Mouse (Mus musculus): Measurements from ENCODE around the gene Dnaja4.
A peak's percentile ranks its signal among the peaks of the same experiment; 100 is the strongest.

The Dnaja4 gene

DNA sequence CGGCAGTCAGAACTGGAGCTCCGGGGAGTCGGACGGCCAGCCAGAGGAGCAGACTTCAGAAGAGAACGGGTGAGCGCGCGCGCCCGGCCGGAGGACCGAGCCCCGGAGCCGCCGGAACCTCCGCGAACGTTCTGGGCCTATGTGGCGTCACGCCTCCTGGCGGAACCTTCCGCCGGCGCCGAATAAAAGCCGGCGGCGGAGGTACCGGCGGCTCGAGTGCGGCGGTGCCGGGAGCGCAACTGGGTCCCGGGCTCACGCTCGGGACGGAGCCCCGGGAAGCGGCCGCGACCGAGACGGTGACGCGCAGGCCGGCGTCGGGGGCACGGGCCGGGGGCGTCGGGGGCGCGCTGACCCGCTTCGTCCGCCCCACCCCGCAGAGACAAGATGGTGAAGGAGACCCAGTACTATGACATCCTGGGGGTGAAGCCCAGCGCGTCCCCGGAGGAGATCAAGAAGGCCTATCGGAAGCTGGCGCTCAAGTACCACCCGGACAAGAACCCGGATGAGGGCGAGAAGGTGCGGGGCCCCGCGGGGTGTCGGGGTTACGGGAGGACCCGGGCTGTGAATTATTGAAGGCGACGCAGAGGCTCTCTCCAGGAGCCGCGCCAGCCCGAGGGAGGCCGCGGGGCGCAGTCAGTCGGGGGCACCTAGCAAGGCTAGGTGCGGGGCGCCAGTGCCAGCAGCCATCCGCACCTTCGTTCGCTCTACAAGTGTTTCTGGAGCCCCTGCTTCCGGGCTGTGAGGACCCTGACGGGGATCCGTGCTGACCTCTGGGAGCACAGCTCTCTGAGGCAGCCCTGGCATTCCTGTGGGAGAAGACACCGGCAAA is 886 bp downstream of the Dnaja4 start:
- peak; percentile 65 for DNase-seq (ENCODE audit: low read depth, low spot score)

DNA sequence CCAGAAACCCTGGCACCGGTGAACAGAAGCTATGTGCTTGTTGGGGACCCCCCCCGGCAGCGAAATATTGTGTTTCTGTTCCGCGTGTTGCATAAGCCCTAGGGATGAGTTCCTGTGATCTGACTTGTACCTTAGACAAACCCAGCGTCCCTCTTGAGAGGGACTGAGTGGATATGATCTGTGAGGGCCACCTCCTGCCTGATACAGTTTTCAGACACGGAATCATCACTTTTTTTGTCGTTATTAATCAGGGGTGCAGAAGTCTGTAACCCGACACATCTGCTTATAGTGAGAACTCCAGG is 1.5 kb downstream of the Dnaja4 start:
- no peak for DNase-seq (ENCODE audit: low read depth, low spot score)

DNA sequence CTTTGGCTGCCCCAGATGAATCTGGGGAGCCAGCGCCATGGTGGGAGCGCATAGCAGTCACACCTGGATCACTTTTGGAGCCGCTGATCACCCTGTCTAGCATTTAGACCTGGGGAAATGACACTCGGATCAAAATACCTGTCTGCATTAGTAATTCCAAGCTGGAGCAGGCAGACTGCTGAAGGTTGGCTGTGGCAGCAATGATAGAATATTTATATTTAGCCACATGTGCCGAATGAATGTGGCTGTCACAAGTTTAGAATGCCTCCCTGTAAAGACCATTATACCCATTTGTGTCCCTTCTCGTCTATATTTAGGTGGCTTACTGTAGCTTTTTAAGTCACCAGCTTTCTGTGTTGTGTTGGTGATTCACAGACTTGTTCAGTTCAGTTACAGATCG is 2.1 kb downstream of the Dnaja4 start:
- no peak for DNase-seq (ENCODE audit: low read depth, low spot score)

DNA sequence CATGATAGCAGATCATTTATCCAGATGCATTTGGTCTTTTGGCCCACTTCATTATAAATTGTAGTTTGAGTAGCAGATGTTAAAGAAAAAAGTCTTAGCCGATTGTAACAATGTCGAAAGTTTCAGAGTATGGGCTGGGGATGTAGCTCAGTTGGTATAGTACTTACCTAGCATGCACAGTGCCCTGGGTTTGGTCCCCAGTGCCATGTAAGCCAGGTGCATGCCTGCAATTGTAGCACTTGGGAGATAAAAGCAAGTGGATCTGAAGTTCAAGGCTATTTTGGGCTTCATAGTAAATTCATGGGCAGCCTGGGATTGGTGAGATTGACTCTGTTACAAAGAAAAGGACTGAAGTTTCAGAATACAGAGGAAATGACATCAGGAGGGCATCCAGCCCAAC is 3.9 kb downstream of the Dnaja4 start:
- no peak for DNase-seq (ENCODE audit: low read depth, low spot score)

DNA sequence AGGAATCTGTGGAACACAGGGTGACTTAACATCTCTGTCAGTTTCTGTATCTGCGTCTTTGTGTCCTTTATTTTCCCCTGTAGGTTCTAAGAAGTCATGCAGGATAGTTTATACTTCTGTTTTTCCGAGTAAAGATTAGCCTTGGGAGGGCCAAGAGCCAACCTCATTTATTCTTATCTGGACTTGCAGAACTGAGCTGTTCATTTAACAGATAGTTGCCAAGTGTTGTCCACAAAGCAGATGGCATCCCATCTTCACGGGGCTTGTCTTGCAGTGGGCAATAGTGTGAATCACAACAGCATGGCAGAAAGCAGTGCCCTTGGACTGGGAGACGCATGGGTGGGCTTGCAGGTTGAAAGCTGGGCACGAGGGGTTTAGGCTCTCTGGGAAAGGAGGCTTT is 5.7 kb downstream of the Dnaja4 start:
- no peak for DNase-seq (ENCODE audit: low read depth, low spot score)

DNA sequence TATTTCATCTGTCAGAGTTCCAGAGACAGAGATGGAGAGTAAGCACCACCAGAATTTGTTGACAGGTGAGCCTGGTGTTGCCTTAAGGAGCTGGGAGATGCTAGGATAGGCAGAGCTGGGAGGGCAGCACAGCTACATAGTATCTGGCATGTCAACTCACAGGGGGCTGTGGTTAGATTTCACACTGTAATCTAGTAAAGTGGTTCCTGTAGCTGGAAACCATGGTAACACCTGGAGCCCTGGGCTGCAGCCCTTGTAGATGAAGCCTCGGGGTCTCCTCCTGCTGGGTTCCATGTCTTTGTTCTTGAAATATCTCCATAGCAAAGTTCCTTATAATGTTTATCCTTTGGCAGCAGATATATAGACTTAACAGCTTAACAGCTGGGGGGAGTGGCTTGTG is 6.9 kb downstream of the Dnaja4 start:
- no peak for DNase-seq (ENCODE audit: low read depth, low spot score)

DNA sequence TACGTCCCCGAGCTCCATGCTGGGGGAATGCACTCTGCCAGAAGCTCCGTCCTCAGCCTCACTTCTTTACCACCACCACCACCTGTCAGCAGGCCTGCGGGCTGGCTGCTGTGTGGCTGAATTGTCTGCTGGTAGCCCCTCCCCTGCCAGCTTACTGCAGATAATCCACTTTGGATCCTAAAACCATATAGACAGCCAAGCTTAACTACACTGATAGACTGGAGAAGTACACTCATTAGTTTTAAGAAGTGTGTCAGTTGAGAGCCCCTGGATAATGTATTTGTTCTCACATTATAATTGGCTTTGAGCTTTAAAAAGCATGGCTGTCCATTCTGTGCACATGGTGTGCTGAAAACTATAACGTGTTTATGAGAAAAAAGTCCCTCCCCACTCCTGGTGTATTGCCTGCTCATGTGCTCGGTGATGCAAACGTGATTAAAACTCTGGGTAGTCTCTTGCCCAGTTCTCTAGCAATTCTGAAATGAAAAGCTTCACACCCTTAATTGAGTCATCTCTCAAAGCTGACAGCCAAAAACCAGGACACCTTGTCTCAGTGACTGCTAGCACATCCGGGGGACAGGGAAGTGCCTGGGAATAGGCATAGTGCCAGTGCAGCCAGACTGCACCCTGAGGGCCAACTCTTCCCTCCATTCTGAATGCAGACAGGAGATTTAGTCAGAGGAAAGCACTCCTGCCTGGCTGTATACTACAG is 8.8 kb downstream of the Dnaja4 start:
- peak; percentile 57 for DNase-seq (ENCODE audit: low read depth, low spot score)

DNA sequence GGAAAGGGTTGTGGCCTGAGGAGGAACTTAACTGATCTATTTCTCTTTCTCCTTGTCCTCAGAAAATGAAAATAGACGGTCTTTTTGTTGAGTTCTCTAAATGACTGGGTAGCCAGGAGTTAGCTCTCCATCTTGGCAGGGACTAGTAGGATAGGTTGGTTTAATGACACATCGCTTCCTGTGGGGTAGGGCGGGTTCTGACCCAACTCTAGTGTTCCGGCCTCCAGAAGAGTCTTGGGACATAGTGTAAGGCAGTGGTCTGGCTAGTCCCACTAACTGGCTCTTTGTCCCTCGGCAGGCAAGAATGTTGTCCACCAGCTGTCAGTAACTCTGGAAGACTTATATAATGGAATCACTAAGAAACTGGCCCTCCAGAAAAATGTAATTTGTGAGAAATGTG is 9.4 kb downstream of the Dnaja4 start:
- no peak for DNase-seq (ENCODE audit: low read depth, low spot score)

DNA sequence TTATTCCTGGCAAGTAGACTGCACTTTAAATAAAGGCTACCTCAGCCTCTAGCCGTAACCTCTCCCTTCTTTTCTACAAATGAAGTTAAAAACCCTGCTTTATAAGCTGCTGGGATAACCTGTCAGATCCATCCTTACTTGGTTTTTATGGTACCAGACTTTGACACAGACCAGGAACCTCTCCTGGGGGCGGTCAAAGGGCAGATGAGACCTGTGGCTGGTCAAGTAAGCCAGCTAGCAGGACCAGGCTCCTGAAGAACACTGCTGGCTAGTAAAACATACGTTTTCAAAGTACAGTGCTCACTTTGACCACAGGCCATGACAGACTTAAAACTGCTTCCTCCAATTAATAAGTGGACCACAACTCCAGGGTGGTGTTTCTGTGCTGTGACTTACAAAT is 17.1 kb downstream of the Dnaja4 start:
- DNase-seq (ENCODE audit: low read depth, low spot score), result no peak

DNA sequence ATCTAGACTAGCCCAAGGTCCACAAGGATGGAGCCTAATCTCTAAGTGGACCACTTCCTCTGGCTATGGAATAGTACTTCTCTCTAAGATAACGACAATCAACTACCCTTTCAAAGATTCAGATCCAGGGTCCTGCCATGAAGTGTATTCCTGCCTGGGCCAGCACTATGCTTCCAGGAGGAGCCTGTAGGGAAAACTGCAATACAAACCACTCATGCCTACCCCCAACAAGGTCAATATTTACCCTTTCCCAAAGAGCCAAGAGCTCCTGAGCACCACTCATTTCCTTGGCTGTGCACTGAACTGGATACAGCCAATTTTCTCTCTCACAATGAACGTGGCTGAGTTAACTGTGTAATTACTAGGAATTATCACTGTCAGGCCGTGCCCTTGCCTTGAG is 18.9 kb downstream of the Dnaja4 start:
- no peak for DNase-seq (ENCODE audit: low read depth, low spot score)

DNA sequence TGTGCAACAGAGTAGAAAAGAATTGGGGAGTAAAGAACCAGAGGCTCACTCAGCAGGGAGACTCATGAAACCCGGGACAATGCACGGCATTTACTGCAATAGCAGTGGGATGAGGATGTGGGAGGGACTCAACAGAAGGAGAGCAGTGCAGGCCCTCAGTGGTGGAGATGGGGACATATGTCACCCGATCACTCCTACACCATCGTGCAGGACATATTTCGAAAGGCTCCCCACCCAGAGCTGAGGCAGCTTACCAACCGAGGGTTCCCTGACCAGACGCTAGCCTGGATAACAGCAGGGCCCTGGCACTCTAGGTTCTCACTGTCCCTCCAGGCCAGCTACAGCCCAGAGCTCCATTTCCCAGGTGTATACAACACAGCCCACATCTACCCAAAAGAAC is 23.5 kb downstream of the Dnaja4 start:
- no peak for DNase-seq (ENCODE audit: low read depth, low spot score)

DNA sequence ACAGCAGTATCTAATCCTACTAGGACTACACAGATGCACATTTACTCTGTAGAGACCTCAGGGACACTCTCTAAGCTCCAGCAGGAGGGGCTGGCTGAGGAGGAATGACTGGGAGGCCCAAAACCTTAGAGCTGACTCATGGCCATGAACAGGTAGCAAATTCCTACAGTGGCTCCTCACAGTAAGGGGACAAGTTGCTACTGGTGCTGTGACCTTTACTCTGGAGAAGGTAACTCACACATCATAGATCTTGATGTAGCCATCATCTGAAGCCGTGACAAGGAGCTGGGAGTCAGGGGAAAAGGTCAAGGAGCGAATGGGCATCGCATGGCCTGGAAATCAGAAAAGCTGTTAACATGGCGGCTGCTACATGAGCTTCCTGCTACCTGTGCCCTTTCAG is 23.9 kb downstream of the Dnaja4 start:
- DNase-seq (ENCODE audit: low read depth, low spot score), result no peak

DNA sequence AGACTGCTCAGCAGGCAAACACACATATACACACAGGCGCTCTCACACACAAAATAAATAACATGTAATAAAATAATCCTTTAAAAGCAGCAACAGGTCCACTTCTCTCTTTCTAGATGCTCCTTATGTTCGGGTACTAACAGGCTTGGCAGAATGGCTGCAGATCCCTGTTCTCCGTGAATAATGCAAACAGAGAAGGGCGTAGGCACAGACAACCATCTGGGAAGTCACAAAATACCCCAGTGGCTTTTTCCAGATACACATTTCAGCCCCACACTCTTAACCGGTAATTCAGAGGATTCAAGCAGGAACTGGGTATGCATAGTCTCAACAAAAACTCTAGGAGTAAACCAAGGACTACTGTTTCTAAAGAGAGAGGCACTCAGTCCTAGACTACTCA is 27.6 kb downstream of the Dnaja4 start:
- DNase-seq (ENCODE audit: low read depth, low spot score), result no peak

DNA sequence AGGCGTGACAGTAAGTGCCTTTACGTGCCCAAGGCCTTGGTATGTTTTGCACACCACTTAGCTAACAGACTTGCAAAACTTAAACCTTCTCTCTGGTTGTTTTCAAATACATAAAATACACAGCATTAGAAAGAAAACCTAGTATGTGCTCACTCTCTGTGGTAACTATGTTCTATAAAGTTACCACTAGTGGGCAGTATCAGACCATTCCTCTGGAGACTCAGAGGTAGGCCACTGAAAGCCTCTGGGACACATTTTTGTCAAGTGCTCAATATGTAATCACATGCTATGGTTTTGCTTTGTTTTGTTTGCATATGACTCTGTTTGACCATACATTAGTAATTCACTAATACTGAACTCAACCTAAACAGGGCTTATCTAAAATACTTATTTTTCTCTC is 33.4 kb downstream of the Dnaja4 start:
- peak; percentile 32 for DNase-seq (ENCODE audit: low read depth, low spot score)

DNA sequence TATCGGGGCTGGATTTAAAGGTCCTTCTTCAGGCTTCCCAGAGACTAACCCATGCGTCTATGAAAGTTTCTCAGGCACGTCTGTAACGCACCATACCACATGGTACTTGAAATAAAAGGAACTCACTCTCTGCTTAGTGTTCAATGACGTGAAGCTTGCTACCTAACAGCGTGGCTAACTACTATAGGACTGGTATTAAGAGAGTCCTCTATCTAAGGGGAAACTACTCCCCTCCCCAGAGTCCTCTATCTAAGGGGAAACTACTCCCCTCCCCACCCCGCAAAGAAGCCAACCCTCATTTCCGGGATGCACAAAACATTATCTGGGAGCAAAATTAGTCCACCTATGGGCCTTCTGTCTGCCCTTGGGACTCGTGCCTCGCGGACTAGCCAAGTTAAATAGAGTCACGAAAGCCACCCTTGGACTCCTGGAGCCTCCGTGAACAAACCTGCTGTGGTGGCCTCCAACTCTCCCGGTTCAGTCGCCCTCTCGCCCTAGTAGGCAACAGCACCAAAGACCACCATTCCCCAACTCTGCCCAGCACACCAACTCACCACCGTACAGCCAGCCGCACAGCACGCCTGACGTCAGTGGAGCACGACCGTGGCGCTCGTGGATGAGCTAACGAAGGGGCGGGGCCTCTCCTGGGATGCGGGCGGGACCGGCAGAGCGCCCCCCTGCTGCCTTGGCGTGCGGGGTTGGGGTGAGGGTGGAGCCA is 35.4 kb downstream of the Dnaja4 start, which contains the start of gene Wdr61:
TSS of gene Wdr61 (minus strand) at position 599 of the 718 bp plus-strand sequence.
- peak; percentile 89 for DNase-seq (ENCODE audit: low read depth, low spot score)

DNA sequence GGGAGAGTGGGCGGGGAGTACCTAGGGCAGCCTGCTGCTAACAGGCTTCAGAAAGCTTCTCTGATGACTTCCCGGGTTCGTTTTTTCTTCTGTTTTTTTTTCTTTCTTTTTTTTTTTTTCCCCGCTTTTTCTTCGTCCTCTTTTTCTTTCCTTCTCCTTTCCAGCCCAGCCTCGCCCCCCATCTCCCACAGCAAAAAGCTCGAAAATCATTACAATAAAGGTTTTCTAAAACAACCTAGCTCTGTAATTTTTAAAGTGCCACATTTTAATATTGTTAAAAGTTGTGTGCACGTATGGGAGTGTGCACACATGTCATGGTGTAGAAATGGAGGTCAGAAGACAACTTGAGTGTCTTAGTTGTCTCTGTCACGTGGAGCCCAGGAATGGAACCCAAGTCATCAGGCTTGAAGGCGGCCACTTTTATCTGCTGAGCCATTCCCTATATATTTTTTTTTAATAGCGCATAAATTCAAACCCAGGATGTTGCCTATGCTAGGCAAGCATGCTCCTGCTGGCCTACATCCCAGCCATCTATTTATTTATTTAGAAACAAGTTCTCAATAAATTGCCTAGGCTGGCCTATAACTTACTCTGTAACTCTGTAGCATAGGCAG is 36.1 kb downstream of the Dnaja4 start:
- DNase-seq (ENCODE audit: low read depth, low spot score), result no peak

DNA sequence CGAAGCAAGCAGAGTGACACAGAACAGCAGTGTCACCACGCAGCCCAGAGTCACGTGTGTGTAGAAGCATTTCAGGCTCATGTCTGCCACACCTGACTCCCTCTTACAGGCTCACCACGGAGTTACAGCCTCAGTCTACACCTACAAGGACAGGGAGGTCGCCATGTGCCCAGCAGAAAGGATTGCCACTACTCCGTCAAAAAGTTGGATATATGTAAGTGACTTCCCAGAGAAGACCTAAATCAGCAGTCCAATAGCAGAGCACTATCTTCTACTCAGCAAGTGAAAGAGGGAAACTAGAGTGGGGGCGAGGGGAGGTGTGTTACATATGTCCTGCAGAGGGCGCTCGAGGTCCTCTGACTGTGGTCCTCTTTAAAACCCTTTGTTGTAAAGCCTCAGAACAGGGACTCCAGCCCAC is 37.6 kb downstream of the Dnaja4 start:
- DNase-seq (ENCODE audit: low read depth, low spot score), result peak; percentile 65

DNA sequence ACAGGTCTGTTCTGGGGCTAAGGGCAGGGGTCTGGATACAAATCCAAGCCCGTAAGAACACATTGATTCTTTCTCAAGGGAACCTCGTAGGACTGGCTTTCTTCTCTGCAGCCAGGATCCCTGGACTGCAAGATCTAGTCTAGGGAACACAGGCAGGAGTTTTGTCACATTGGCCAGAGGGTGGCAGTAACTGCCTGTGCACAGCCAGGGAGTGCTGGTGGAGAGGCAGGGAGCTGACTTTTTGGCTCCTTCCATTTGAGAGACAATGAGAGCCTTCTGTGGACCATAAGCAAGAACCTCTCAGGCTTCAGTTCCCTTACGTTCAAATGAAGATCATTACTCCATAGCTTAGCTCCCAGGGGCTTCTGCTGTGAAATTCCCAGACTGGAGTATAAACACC is 39.7 kb downstream of the Dnaja4 start:
- DNase-seq (ENCODE audit: low read depth, low spot score), result peak; percentile 58

DNA sequence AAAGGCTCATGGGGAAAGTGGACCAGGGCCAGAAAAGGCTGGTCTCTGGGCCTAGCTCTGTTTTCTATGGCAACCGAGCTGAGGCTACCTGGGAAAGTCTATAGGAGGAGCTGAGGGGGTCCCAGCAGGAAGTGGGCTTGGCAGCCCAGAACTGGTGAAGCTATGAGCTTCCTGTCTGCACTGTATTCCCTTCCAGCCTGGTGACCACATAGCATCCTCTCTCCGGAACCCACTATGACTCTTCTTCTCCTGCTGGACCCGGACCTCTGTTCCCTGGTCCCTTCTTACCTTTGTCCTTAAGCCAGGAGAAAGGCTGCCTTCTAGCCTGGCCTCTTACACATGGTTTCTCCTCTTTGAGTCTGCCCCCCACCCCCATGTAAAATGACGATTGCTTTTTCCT is 45.2 kb downstream of the Dnaja4 start:
- DNase-seq (ENCODE audit: low read depth, low spot score), result no peak

DNA sequence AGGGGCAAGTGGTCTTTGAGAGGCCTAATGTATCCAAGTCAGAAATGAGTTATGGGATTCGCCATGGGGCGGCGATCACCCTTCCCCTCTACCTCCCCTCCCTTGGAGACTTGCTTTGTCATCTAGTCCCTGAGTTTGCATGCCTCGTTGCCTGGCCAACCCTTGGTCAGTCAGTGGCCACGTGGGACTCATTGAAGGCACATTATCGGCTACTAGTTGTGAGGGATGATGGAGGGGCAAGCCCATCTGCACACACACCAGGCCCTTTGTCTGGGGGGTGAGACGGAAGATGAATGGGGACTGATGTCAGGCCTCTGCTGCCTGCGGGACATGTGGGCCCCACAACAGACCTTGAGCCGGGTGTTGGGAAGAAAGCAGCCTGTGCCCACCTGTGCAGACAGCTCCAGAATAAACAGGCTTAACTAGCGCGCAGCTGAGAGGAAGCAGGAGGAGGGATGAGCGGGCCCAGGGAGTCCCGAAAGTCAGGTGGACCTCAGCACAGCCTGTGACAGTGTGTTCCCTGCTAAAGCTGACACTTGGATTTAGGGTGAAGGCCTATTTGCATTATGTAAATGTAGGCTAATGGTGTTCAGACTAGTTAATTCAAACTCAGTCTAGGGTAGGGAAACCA is 47.2 kb downstream of the Dnaja4 start:
- DNase-seq (ENCODE audit: low read depth, low spot score), result no peak

DNA sequence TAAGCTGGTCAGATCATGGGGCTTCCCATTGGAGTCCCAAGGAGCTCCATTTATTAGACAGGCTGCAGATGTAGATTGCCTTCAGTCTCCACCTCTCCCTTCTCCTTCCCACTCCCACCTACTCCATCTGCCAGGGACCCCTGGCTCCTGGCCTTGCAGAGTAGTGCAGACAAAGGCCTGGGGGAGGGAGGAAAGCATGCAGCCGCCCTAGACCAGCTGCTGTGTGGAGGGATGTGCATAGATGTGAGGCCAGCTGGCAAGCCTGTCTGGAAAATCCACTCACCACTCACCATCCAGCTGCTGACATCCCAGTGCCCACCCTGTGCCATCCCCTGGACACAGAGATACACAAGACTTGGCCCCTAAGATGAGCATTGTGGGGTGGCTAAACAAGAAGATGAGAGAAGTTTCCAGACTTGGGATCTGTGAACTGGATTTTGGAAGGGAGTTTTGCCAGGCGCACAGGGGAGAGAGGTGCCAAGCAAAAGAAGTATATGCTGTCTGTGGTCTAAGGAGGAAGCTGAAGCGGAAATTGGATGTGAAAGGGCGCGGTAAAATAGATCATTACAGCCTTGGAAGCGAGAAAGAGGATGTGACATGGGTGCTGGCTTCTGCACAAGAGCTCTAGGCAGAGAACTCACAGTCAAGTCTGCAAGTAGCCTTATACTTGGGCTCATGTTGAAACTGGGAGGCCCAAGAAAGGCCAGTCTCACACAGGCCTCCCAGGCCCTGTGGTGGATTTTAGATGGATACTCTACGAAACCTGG is 51.7 kb downstream of the Dnaja4 start:
- no peak for DNase-seq (ENCODE audit: low read depth, low spot score)
